Mouse (Mus musculus) midbrain, embryonic 13.5 days (tissue): ENCODE measurements at regions not wholly inside any gene's neighbourhood (a gene's known extent, or its start where the extent isn't known, plus 50 kb on each side); places are given as distances from the start of the nearest gene placed in this dataset.

ENCODE experiments used
- ATAC-seq: fragments of 200-750 bp; cut with Nextera tagmentation; 2 replicates; pipeline ENCODE4 v1.8.0; 2017; ENCODE audit warnings: mild to moderate bottlenecking, moderate TSS enrichment, moderate library complexity
- H3K27ac ChIP-seq: fragments of 300-500 bp; sonication (generic); 2 replicates; pipeline ENCODE4 v1.5.1; 2015; ENCODE audit warnings: inconsistent platforms, mild to moderate bottlenecking, moderate library complexity
- H3K27me3 ChIP-seq: fragments of 300-500 bp; sonication (generic); 2 replicates; pipeline ENCODE4 v1.6.1; 2015; ENCODE audit warnings: mild to moderate bottlenecking, inconsistent platforms
- H3K36me3 ChIP-seq: fragments of 300-500 bp; sonication (generic); 2 replicates; pipeline ENCODE4 v1.6.1; 2015; ENCODE audit warnings: mild to moderate bottlenecking, inconsistent platforms
- H3K4me1 ChIP-seq: fragments of 300-500 bp; sonication (generic); replicated peaks from 2 replicates; pipeline ENCODE4 v1.6.1; 2015; ENCODE audit warnings: inconsistent platforms
- H3K4me2 ChIP-seq: fragments of 300-500 bp; sonication (generic); replicated peaks from 2 replicates; pipeline ENCODE4 v1.6.1; 2015; ENCODE audit warnings: moderate library complexity, mild to moderate bottlenecking, inconsistent platforms
- H3K4me3 ChIP-seq: fragments of 300-500 bp; sonication (generic); replicated peaks from 2 replicates; pipeline ENCODE4 v1.5.1; 2015; ENCODE audit warnings: mild to moderate bottlenecking, inconsistent platforms
- H3K9ac ChIP-seq: fragments of 300-500 bp; sonication (generic); replicated peaks from 2 replicates; pipeline ENCODE4 v1.6.1; 2015; ENCODE audit warnings: mild to moderate bottlenecking, inconsistent platforms
- H3K9me3 ChIP-seq: fragments of 300-500 bp; sonication (generic); 2 replicates; pipeline ENCODE4 v1.6.1; 2016; ENCODE audit warnings: mild to moderate bottlenecking, inconsistent platforms
- whole genome bisulfite sequencing: fragments of 180-500 bp; shearing (Covaris S2); methylation state at CpG from one replicate; pipeline ENCODE4 v1.1.7; 2015; 5-methylcytosine and 5-hydroxymethylcytosine counted together

- Histone ChIP-seq H3K4me1 (peaks cover 17% of the 10 kb centered on the region), H3K27me3 (peaks cover 35% of the 10 kb centered on the region), H3K27ac (no peak overlapping the region), H3K9ac (no peak overlapping the region), H3K9me3 (no peaks in the 10 kb centered on the region), H3K4me2 (peak overlapping the region; percentile 31), H3K4me3 (no peak overlapping the region), H3K36me3 (no peaks in the 10 kb centered on the region)
- WGBS, result 19% methylated on average over 6 of the region's 6 CpGs
- peak; percentile 77 for ATAC-seq
Observed at GRCm38 (mm10) chr7:40680993-40681392, 217.1 kb upstream of the Vstm2b start.

- no peak for ATAC-seq
- Histone ChIP-seq H3K36me3 (no peaks in the 10 kb centered on the region), H3K4me3 (no peak overlapping the region), H3K9me3 (no peaks in the 10 kb centered on the region), H3K4me1 (peaks cover 17% of the 10 kb centered on the region), H3K4me2 (no peak overlapping the region), H3K27me3 (peaks cover 32% of the 10 kb centered on the region), H3K9ac (no peak overlapping the region), H3K27ac (no peak overlapping the region)
- 71% methylated on average over 1 of the region's 1 CpGs for WGBS
Observed at GRCm38 (mm10) chr7:40683176-40683575, 215.0 kb upstream of the Vstm2b start.

- no peaks in the 10 kb centered on the region for H3K9me3 ChIP-seq
- ATAC-seq, result no peak
- H3K4me1 ChIP-seq, result peaks cover 17% of the 10 kb centered on the region
- H3K4me2 ChIP-seq, result no peak overlapping the region
- peaks cover 28% of the 10 kb centered on the region for H3K27me3 ChIP-seq
- no peak overlapping the region for H3K9ac ChIP-seq
- H3K4me3 ChIP-seq, result no peak overlapping the region
- no peak overlapping the region for H3K27ac ChIP-seq
- WGBS, result 44% methylated on average over 3 of the region's 3 CpGs
- H3K36me3 ChIP-seq, result no peaks in the 10 kb centered on the region
Observed at GRCm38 (mm10) chr7:40683641-40684040, 214.5 kb upstream of the Vstm2b start.

GRCm38 (mm10) chr7:40687005-40687404, 211.1 kb upstream of the Vstm2b start:
- H3K36me3 ChIP-seq, result no peaks in the 10 kb centered on the region
- no peak for ATAC-seq
- no peak overlapping the region for H3K4me2 ChIP-seq
- no peaks in the 10 kb centered on the region for H3K9me3 ChIP-seq
- no peak overlapping the region for H3K27ac ChIP-seq
- no peaks in the 10 kb centered on the region for H3K4me1 ChIP-seq
- no peak overlapping the region for H3K4me3 ChIP-seq
- H3K27me3 ChIP-seq, result peaks cover 13% of the 10 kb centered on the region; the same call in 1 of the 2 replicates
- WGBS, result 91% methylated on average over 3 of the region's 3 CpGs
- H3K9ac ChIP-seq, result no peak overlapping the region

- 0 out of 2 replicates have a peak, but pooled peaks cover 3% of the 10 kb centered on the region for H3K27me3 ChIP-seq
- H3K27ac ChIP-seq, result no peak overlapping the region
- H3K4me3 ChIP-seq, result no peak overlapping the region
- ATAC-seq, result no peak
- no peak overlapping the region for H3K9ac ChIP-seq
- no peaks in the 10 kb centered on the region for H3K36me3 ChIP-seq
- no peaks in the 10 kb centered on the region for H3K4me1 ChIP-seq
- 90% methylated on average over 4 of the region's 4 CpGs for WGBS
- no peaks in the 10 kb centered on the region for H3K9me3 ChIP-seq
- no peak overlapping the region for H3K4me2 ChIP-seq
Observed at GRCm38 (mm10) chr7:40688546-40688945, 209.6 kb upstream of the Vstm2b start.

GRCm38 (mm10) chr7:40693755-40694154, 204.4 kb upstream of the Vstm2b start:
- no peaks in the 10 kb centered on the region for H3K4me1 ChIP-seq
- ATAC-seq, result peak; percentile 70
- no peak overlapping the region for H3K27ac ChIP-seq
- no peak overlapping the region for H3K4me3 ChIP-seq
- H3K36me3 ChIP-seq, result no peaks in the 10 kb centered on the region
- H3K27me3 ChIP-seq, result no peaks in the 10 kb centered on the region
- no peak overlapping the region for H3K4me2 ChIP-seq
- H3K9me3 ChIP-seq, result no peaks in the 10 kb centered on the region
- WGBS, result 63% methylated on average over 5 of the region's 5 CpGs
- H3K9ac ChIP-seq, result no peak overlapping the region

- Histone ChIP-seq H3K27ac (no peak overlapping the region), H3K4me1 (no peaks in the 10 kb centered on the region), H3K9ac (no peak overlapping the region), H3K4me2 (no peak overlapping the region), H3K27me3 (no peaks in the 10 kb centered on the region), H3K4me3 (no peak overlapping the region), H3K9me3 (no peaks in the 10 kb centered on the region), H3K36me3 (no peaks in the 10 kb centered on the region)
- WGBS, result 81% methylated on average over 8 of the region's 8 CpGs
- ATAC-seq, result no peak
Observed at GRCm38 (mm10) chr7:40697551-40697950, 200.6 kb upstream of the Vstm2b start.

- 83% methylated on average over 3 of the region's 3 CpGs for WGBS
- Histone ChIP-seq H3K27me3 (no peaks in the 10 kb centered on the region), H3K4me1 (no peaks in the 10 kb centered on the region), H3K36me3 (no peaks in the 10 kb centered on the region), H3K27ac (no peak overlapping the region), H3K4me3 (no peak overlapping the region), H3K9me3 (no peaks in the 10 kb centered on the region), H3K4me2 (no peak overlapping the region), H3K9ac (no peak overlapping the region)
- ATAC-seq, result no peak
Observed at GRCm38 (mm10) chr7:40698309-40698708, 199.8 kb upstream of the Vstm2b start.

- H3K4me1 ChIP-seq, result no peaks in the 10 kb centered on the region
- no peak overlapping the region for H3K4me2 ChIP-seq
- no peaks in the 10 kb centered on the region for H3K36me3 ChIP-seq
- 100% methylated on average over 1 of the region's 1 CpGs for WGBS
- H3K4me3 ChIP-seq, result no peak overlapping the region
- no peak overlapping the region for H3K9ac ChIP-seq
- H3K9me3 ChIP-seq, result no peaks in the 10 kb centered on the region
- ATAC-seq, result no peak
- no peak overlapping the region for H3K27ac ChIP-seq
- no peaks in the 10 kb centered on the region for H3K27me3 ChIP-seq
Observed at GRCm38 (mm10) chr7:40699633-40700032, 198.5 kb upstream of the Vstm2b start.

- Histone ChIP-seq H3K9ac (no peak overlapping the region), H3K27me3 (no peaks in the 10 kb centered on the region), H3K9me3 (no peaks in the 10 kb centered on the region), H3K4me1 (no peaks in the 10 kb centered on the region), H3K27ac (no peak overlapping the region), H3K36me3 (no peaks in the 10 kb centered on the region), H3K4me2 (no peak overlapping the region), H3K4me3 (no peak overlapping the region)
- ATAC-seq, result no peak
- 92% methylated on average over 5 of the region's 5 CpGs for WGBS
Observed at GRCm38 (mm10) chr7:40700656-40701055, 197.5 kb upstream of the Vstm2b start.

GRCm38 (mm10) chr7:40702191-40703045, 195.7 kb upstream of the Vstm2b start:
- H3K4me1 ChIP-seq, result no peaks in the 10 kb centered on the region
- H3K4me3 ChIP-seq, result no peak overlapping the region
- H3K27me3 ChIP-seq, result no peaks in the 10 kb centered on the region
- no peak overlapping the region for H3K27ac ChIP-seq
- H3K9me3 ChIP-seq, result no peaks in the 10 kb centered on the region; the same call in 1 of the 2 replicates
- ATAC-seq, result no peak
- no peaks in the 10 kb centered on the region for H3K36me3 ChIP-seq
- 84% methylated on average over 5 of the region's 5 CpGs for WGBS
- H3K9ac ChIP-seq, result no peak overlapping the region
- no peak overlapping the region for H3K4me2 ChIP-seq

- Histone ChIP-seq H3K9me3 (no peaks in the 10 kb centered on the region; the same call in 1 of the 2 replicates), H3K4me1 (no peaks in the 10 kb centered on the region), H3K4me2 (no peak overlapping the region), H3K27me3 (no peaks in the 10 kb centered on the region), H3K36me3 (no peaks in the 10 kb centered on the region), H3K9ac (no peak overlapping the region), H3K27ac (no peak overlapping the region), H3K4me3 (no peak overlapping the region)
- 92% methylated on average over 2 of the region's 2 CpGs for WGBS
- ATAC-seq, result no peak
Observed at GRCm38 (mm10) chr7:40708231-40708630, 189.9 kb upstream of the Vstm2b start.

GRCm38 (mm10) chr7:40717991-40718390, 180.1 kb upstream of the Vstm2b start:
- no peaks in the 10 kb centered on the region for H3K27me3 ChIP-seq
- H3K9ac ChIP-seq, result no peak overlapping the region
- H3K4me1 ChIP-seq, result no peaks in the 10 kb centered on the region
- no peak overlapping the region for H3K27ac ChIP-seq
- no peak overlapping the region for H3K4me3 ChIP-seq
- no peak for ATAC-seq
- H3K4me2 ChIP-seq, result no peak overlapping the region
- no peaks in the 10 kb centered on the region for H3K36me3 ChIP-seq
- H3K9me3 ChIP-seq, result no peaks in the 10 kb centered on the region
- WGBS, result 84% methylated on average over 6 of the region's 6 CpGs
